Mouse (Mus musculus) cerebellum, adult 2 months (tissue): ENCODE data around the gene Arpc5. TPM values are rescaled to one million over a fixed set of nuclear protein-coding genes. Genes with fewer than 3 reads are reported as not detected.

Experiments
- DNase-seq, 2 experiments: peaks; one replicate each; pipeline ENCODE4 v3.0.0; 2021
- H3K27ac ChIP-seq: fragments of 200-500 bp; 2 replicates; pipeline ENCODE4 v1.5.1; 2012; ENCODE audit warnings: low read length, control low read depth, inconsistent platforms; ENCODE audit not compliant: insufficient read depth
- H3K27me3 ChIP-seq: fragments of 200-500 bp; 2 replicates; pipeline ENCODE4 v1.6.1; 2012; ENCODE audit warnings: inconsistent platforms, mild to moderate bottlenecking, low read length, moderate library complexity; ENCODE audit not compliant: control insufficient read depth, insufficient read depth
- H3K4me1 ChIP-seq: fragments of 200-500 bp; 2 replicates; pipeline ENCODE4 v1.6.1; 2011; ENCODE audit warnings: low read length; ENCODE audit not compliant: control insufficient read depth, insufficient read depth
- H3K4me3 ChIP-seq: fragments of 200-500 bp; replicated peaks from 2 replicates; pipeline ENCODE3; 2011; ENCODE audit warnings: mild to moderate bottlenecking, low read depth, low read length, control low read depth; ENCODE audit not compliant: insufficient read depth
- CTCF ChIP-seq: fragments of 200-500 bp; IDR thresholded peaks from 2 replicates; pipeline ENCODE4 v1.5.1; 2011; ENCODE audit warnings: low read depth, mild to moderate bottlenecking, control low read depth, low read length, moderate library complexity, borderline replicate concordance; ENCODE audit not compliant: insufficient read depth
- POLR2A ChIP-seq: fragments of 200-500 bp; IDR thresholded peaks from 2 replicates; pipeline ENCODE4 v1.6.1; 2011; ENCODE audit warnings: low read length, control low read depth, borderline replicate concordance; ENCODE audit not compliant: insufficient read depth
- WGBS: fragments of 180-500 bp; shearing (Covaris S2); methylation state at CpG from one replicate; pipeline ENCODE4 v1.1.7; 2018; 5-methylcytosine and 5-hydroxymethylcytosine counted together
- polyA plus RNA-seq: library from polyadenylated mRNA; depleted of rRNA; stranded (reverse); fragments of >200 nt; gene quantifications from 2 replicates; pipeline ENCODE4 v1.2.3, GENCODE M21; 2012

The Arpc5 gene
- polyA plus RNA-seq, 1 experiment: 71.3 TPM

- DNase-seq: no peak
- Histone ChIP-seq H3K4me1 (no peaks in the 10 kb centered on the region), H3K27ac (no peak overlapping the region), H3K4me3 (no peak overlapping the region), H3K27me3 (no peaks in the 10 kb centered on the region)
- no peak for TF ChIP-seq POLR2A
- no peak for TF ChIP-seq CTCF
- 91% methylated on average over 4 of the region's 4 CpGs for WGBS
Measured at GRCm38 (mm10) chr1:152786953-152787352, 20.6 kb downstream of the Arpc5 start.

- Histone ChIP-seq H3K27ac (no peak overlapping the region), H3K27me3 (no peaks in the 10 kb centered on the region), H3K4me1 (no peaks in the 10 kb centered on the region), H3K4me3 (no peak overlapping the region)
- no peak for DNase-seq
- TF ChIP-seq CTCF (no peak), POLR2A (no peak)
- WGBS: 49% methylated on average over 4 of the region's 4 CpGs
Measured at GRCm38 (mm10) chr1:152788121-152788660, 21.8 kb downstream of the Arpc5 start.

DNA sequence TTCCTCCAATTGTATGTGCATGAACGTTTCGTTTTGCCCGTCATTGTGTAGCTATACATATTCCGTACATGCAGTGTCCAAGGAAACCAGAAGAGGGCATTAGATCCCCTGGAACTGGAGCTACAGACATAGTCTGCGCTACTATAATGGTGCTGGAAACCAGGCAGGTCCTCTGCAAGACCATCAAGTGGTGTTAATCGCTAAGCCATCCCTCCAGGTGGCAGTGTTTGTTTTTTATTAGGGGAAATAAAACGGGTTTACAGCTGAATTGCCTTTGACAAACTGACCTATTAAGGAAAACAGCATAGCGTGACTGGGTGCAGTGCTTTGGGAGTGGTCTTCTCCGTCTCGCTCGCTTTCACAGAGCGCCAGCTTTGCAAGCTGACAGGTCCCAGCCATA, 23.9 kb downstream of the Arpc5 start:
- H3K27me3 ChIP-seq: no peaks in the 10 kb centered on the region
- 33% methylated on average over 12 of the region's 12 CpGs for WGBS
- peak in 1 of 2 experiments; percentile 13 for DNase-seq
- no peaks in the 10 kb centered on the region for H3K4me1 ChIP-seq
- H3K4me3 ChIP-seq: no peak overlapping the region
- H3K27ac ChIP-seq: no peak overlapping the region
- TF ChIP-seq POLR2A (no peak), CTCF (peak; percentile 30; the same call in 1 of the 2 replicates)

DNA sequence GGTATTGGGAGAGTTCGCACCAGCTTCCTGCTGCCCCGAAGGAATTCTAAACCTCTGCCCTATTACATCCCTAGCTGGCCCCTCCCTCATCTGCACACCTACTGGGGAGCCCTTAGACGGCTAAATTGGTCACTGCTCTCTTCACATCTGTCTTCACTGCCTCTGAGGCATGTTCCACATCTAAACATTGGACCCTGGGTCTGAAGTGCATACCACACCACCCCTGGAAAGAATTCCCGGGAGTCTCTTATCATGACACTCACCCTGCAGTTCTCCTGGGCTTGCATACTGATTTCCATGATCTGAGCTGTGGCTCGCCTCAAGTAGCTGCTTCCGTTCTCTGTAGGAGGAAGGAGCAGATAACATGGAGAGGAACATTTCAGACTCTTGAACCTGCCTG, 24.5 kb downstream of the Arpc5 start:
- Histone ChIP-seq H3K4me1 (no peaks in the 10 kb centered on the region), H3K4me3 (no peak overlapping the region), H3K27me3 (no peaks in the 10 kb centered on the region), H3K27ac (no peak overlapping the region)
- DNase-seq: no peak
- TF ChIP-seq POLR2A: no peak
- TF ChIP-seq CTCF: no peak
- 48% methylated on average over 6 of the region's 6 CpGs for WGBS

DNA sequence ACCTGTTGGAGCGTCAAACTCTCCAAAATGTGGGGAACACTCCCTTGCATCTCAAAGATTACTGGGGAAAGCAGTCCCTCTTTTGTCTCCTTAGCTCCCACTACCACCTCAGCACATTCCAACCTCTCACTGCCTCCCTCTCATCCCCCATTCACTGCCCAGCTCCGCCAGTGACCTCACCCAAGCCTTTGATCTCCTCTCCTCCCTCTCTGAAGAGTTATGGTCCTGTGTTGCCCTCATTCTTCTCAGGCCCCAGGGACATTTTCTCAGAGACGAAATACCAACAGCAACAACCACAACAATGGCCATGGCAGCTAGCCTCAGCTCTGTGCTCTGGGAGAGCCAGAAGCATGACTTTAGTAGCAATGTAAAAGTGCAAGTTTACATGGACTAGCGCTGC, 24.9 kb downstream of the Arpc5 start:
- Histone ChIP-seq H3K4me3 (no peak overlapping the region), H3K27ac (no peak overlapping the region), H3K4me1 (no peaks in the 10 kb centered on the region), H3K27me3 (no peaks in the 10 kb centered on the region)
- no peak for DNase-seq
- 55% methylated on average over 4 of the region's 4 CpGs for WGBS
- no peak for TF ChIP-seq POLR2A
- TF ChIP-seq CTCF: no peak

- Histone ChIP-seq H3K27me3 (no peaks in the 10 kb centered on the region), H3K27ac (no peak overlapping the region), H3K4me3 (no peak overlapping the region), H3K4me1 (no peaks in the 10 kb centered on the region)
- peak in 1 of 2 experiments; percentile 43 for DNase-seq
- TF ChIP-seq POLR2A (no peak), CTCF (no peak)
- WGBS: 25% methylated on average over 12 of the region's 12 CpGs
Measured at GRCm38 (mm10) chr1:152792736-152793494, 26.6 kb downstream of the Arpc5 start.

- 59% methylated on average over 6 of the region's 6 CpGs for WGBS
- DNase-seq: no peak
- Histone ChIP-seq H3K27me3 (no peaks in the 10 kb centered on the region), H3K4me1 (no peaks in the 10 kb centered on the region), H3K27ac (no peak overlapping the region), H3K4me3 (no peak overlapping the region)
- TF ChIP-seq CTCF (no peak), POLR2A (no peak)
Measured at GRCm38 (mm10) chr1:152793495-152794130, 27.3 kb downstream of the Arpc5 start.

DNA sequence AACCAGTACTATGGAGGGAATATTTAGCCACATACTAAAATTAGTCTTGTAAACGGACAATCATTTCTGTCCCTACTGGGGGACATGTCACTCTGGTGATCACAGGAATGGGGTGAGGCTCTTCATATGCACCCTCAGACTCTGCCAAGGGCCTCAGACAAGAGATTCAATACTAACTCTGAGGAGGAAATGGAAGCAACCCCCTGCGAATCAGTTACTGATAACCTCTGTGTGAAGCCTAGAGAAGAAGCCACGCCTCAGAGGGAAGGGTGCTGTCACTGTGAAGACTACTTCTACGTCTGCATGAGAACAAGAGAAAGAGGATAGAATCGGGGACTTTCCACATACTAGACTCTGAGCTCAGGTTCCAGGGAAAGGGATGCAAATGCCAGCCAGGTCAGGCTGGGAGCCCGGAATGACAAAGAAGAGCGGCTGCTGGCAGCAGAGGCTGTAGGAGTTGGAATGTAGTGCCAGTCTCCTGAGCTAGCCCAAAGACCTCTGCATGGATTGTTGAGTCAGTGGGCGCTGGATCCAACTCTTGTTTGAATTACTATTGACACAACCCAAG, 29.4 kb downstream of the Arpc5 start:
- 63% methylated on average over 8 of the region's 8 CpGs for WGBS
- TF ChIP-seq CTCF (no peak), POLR2A (no peak)
- Histone ChIP-seq H3K27me3 (no peaks in the 10 kb centered on the region), H3K4me1 (no peaks in the 10 kb centered on the region), H3K4me3 (no peak overlapping the region), H3K27ac (no peak overlapping the region)
- DNase-seq: no peak
